Mouse (Mus musculus) heart, adult 2 months (tissue): ENCODE data around the gene Acaa1b. TPM values are rescaled to one million over a fixed set of nuclear protein-coding genes. Genes with fewer than 3 reads are reported as not detected.

Source experiments
- DNase-seq, 2 experiments: peaks; one replicate each; pipeline ENCODE4 v3.0.0; 2021
- H3K27ac ChIP-seq: fragments of 200-600 bp; 2 replicates; pipeline ENCODE4 v1.8.1; 2022
- H3K27me3 ChIP-seq: fragments of 200-500 bp; 2 replicates; pipeline ENCODE4 v1.6.1; 2012; ENCODE audit warnings: mild to moderate bottlenecking, low read length, inconsistent platforms, mixed read lengths; ENCODE audit not compliant: control insufficient read depth, insufficient read depth
- H3K36me3 ChIP-seq: fragments of 200-500 bp; 2 replicates; pipeline ENCODE4 v1.6.1; 2012; ENCODE audit warnings: low read length, inconsistent platforms; ENCODE audit not compliant: control insufficient read depth, insufficient read depth
- H3K4me1 ChIP-seq: fragments of 200-500 bp; 2 replicates; pipeline ENCODE4 v1.6.1; 2011; ENCODE audit warnings: low read length; ENCODE audit not compliant: control insufficient read depth, insufficient read depth
- H3K4me3 ChIP-seq: fragments of 200-600 bp; 2 replicates; pipeline ENCODE4 v1.8.1; 2022
- H3K79me2 ChIP-seq: fragments of 200-500 bp; replicated peaks from 2 replicates; pipeline ENCODE4 v1.6.1; 2012; ENCODE audit warnings: mild to moderate bottlenecking, inconsistent platforms, low read length, moderate library complexity, mixed read lengths; ENCODE audit not compliant: control insufficient read depth, insufficient read depth
- H3K9ac ChIP-seq: fragments of 200-500 bp; 2 replicates; pipeline ENCODE4 v1.6.1; 2012; ENCODE audit warnings: low read depth, mild to moderate bottlenecking, control low read depth, inconsistent platforms, low read length, mixed read lengths
- CTCF ChIP-seq: fragments of 200-600 bp; IDR thresholded peaks from 2 replicates; pipeline ENCODE4 v1.8.1; 2022; ENCODE audit warnings: antibody characterized with exemption, mild to moderate bottlenecking, moderate library complexity
- EP300 ChIP-seq: fragments of 200-500 bp; IDR thresholded peaks from 2 replicates; pipeline ENCODE4 v1.6.1; 2011; ENCODE audit warnings: low read depth, low read length, control low read depth; ENCODE audit not compliant: insufficient read depth
- POLR2A ChIP-seq: fragments of 200-500 bp; IDR thresholded peaks from 2 replicates; pipeline ENCODE4 v1.6.1; 2011; ENCODE audit warnings: mild to moderate bottlenecking, low read depth, low read length, control low read depth; ENCODE audit not compliant: insufficient read depth
- WGBS: fragments of 180-500 bp; shearing (Covaris S2); methylation state at CpG from one replicate; pipeline ENCODE4 v1.1.7; 2018; 5-methylcytosine and 5-hydroxymethylcytosine counted together
- intact Hi-C: fragments of 180-260 bp; cut with DNase I; formaldehyde crosslinking; loops from one replicate; pipeline ENCODE4 v1.15.1; 2025
- long read RNA-seq: library from polyadenylated mRNA; stranded (forward); transcript quantifications from one replicate; pipeline ENCODE4 v2.0.0, GENCODE M21; 2021
- polyA plus RNA-seq: library from polyadenylated mRNA; depleted of rRNA; stranded (reverse); fragments of >200 nt; gene quantifications from 2 replicates; pipeline ENCODE4 v1.2.3, GENCODE M21; 2012; rRNA removed
- total RNA-seq, 2 experiments: library from RNA; stranded (reverse); gene quantifications; 2 replicates each; pipeline ENCODE4 v1.2.3; 2021

Acaa1b gene
- total RNA-seq (1 to 10 TPM; 1.4 to 1.6 TPM), polyA plus RNA-seq (2.2 and 2.4 TPM in 2 replicates)
- long read RNA-seq, partial matches to known transcripts, result 0 of 1 reads
- long read RNA-seq, other reads (novel, unspliced or antisense), result 0 of 1 reads

- WGBS, result 2% methylated on average over 65 of the region's 65 CpGs
- intact Hi-C loops, result loop anchor here (1.0 to 2.0 kb wide), 2 partner anchors 196 to 274 kb away; no protein-coding TSS in a partner anchor
- TF ChIP-seq EP300 (no peak), POLR2A (no peak), CTCF (peak; percentile 72)
Observed at GRCm38 (mm10) chr9:119156278-119157201, at the start of gene Acaa1b. Gene Acaa1b, minus strand, starts transcription at chr9:119157093.

GRCm38 (mm10) chr9:119206666-119207065, 49.8 kb upstream of the Acaa1b start:
- Histone ChIP-seq H3K4me3 (no peak overlapping the region), H3K36me3 (no peaks in the 10 kb centered on the region), H3K27me3 (no peaks in the 10 kb centered on the region), H3K4me1 (no peaks in the 10 kb centered on the region), H3K79me2 (no peaks in the 10 kb centered on the region), H3K9ac (no peak overlapping the region), H3K27ac (no peak overlapping the region)
- WGBS, result 74% methylated on average over 2 of the region's 2 CpGs
- intact Hi-C loops, result no loop called here
- DNase-seq, result no peak
- no peak for TF ChIP-seq POLR2A
- TF ChIP-seq EP300, result no peak
- no peak for TF ChIP-seq CTCF

More at GRCm38 (mm10) chr9:119156278-119157201, at the start of gene Acaa1b:
- no peaks in the 10 kb centered on the region for H3K4me1 ChIP-seq
- 0 out of 2 replicates have a peak, but pooled peaks cover 2% of the 10 kb centered on the region for H3K27me3 ChIP-seq
- DNase-seq, result peak; percentile 75 to 84
- peak within 1 kb of the TSS; percentile 21; the same call in 1 of the 2 replicates for H3K9ac ChIP-seq
- no peak within 1 kb of the TSS for H3K27ac ChIP-seq
- peak within 1 kb of the TSS; percentile 30 for H3K4me3 ChIP-seq
- no peaks in the 10 kb centered on the region for H3K79me2 ChIP-seq
- H3K36me3 ChIP-seq, result no peaks in the 10 kb centered on the region

- Histone ChIP-seq H3K4me3 (no peak overlapping the region), H3K27ac (no peak overlapping the region), H3K27me3 (no peaks in the 10 kb centered on the region), H3K79me2 (no peaks in the 10 kb centered on the region), H3K4me1 (no peaks in the 10 kb centered on the region), H3K36me3 (no peaks in the 10 kb centered on the region), H3K9ac (no peak overlapping the region)
- WGBS, result 83% methylated on average over 5 of the region's 5 CpGs
- intact Hi-C loops, result no loop called here
- no peak for DNase-seq
- TF ChIP-seq POLR2A (no peak), CTCF (no peak), EP300 (no peak)
Observed at GRCm38 (mm10) chr9:119205756-119206155, 48.9 kb upstream of the Acaa1b start.

GRCm38 (mm10) chr9:119203617-119204016, 46.7 kb upstream of the Acaa1b start:
- intact Hi-C loops, result no loop called here
- H3K36me3 ChIP-seq, result no peaks in the 10 kb centered on the region
- H3K27me3 ChIP-seq, result no peaks in the 10 kb centered on the region
- H3K4me3 ChIP-seq, result no peak overlapping the region
- WGBS, result 93% methylated on average over 9 of the region's 9 CpGs
- H3K79me2 ChIP-seq, result no peaks in the 10 kb centered on the region
- H3K4me1 ChIP-seq, result no peaks in the 10 kb centered on the region
- H3K9ac ChIP-seq, result no peak overlapping the region
- DNase-seq, result no peak
- H3K27ac ChIP-seq, result no peak overlapping the region
- TF ChIP-seq EP300 (no peak), CTCF (no peak), POLR2A (no peak)

GRCm38 (mm10) chr9:119201653-119202052, 44.8 kb upstream of the Acaa1b start:
- no peaks in the 10 kb centered on the region for H3K4me1 ChIP-seq
- H3K27me3 ChIP-seq, result no peaks in the 10 kb centered on the region
- H3K4me3 ChIP-seq, result no peak overlapping the region
- WGBS, result 80% methylated on average over 5 of the region's 5 CpGs
- no peak overlapping the region for H3K9ac ChIP-seq
- no peak overlapping the region for H3K27ac ChIP-seq
- TF ChIP-seq EP300 (no peak), CTCF (no peak), POLR2A (no peak)
- no peaks in the 10 kb centered on the region for H3K36me3 ChIP-seq
- no peak for DNase-seq
- no peaks in the 10 kb centered on the region for H3K79me2 ChIP-seq
- intact Hi-C loops, result no loop called here

GRCm38 (mm10) chr9:119199151-119199861, 42.4 kb upstream of the Acaa1b start:
- TF ChIP-seq POLR2A, result no peak
- no peak for TF ChIP-seq EP300
- no peak for TF ChIP-seq CTCF
- no peaks in the 10 kb centered on the region for H3K27me3 ChIP-seq
- H3K4me3 ChIP-seq, result no peak overlapping the region
- no peaks in the 10 kb centered on the region for H3K4me1 ChIP-seq
- H3K27ac ChIP-seq, result no peak overlapping the region
- no peaks in the 10 kb centered on the region for H3K79me2 ChIP-seq
- DNase-seq, result no peak
- H3K36me3 ChIP-seq, result no peaks in the 10 kb centered on the region
- H3K9ac ChIP-seq, result no peak overlapping the region
- WGBS, result 85% methylated on average over 10 of the region's 10 CpGs
- intact Hi-C loops, result no loop called here
